Mouse (Mus musculus): Measurements from ENCODE around the gene Hsd11b2.
"Not testable (repeated sequence)": the region's sequence is repeated elsewhere in the genome, so short reads cannot be mapped to it uniquely, and the experiment has no call there.

Hsd11b2 gene

GRCm38 (mm10) chr8:105564573-105565229 is 46.1 kb downstream of the Hsd11b2 start:
- DNase-seq, result not testable (repeated sequence)

- DNase-seq, result no peak
Measured at GRCm38 (mm10) chr8:105565401-105565881, 46.9 kb downstream of the Hsd11b2 start.

GRCm38 (mm10) chr8:105565952-105566702 is 47.6 kb downstream of the Hsd11b2 start, which contains the start of gene Atp6v0d1:
Atp6v0d1 (minus strand) TSS chr8:105566047.
- DNase-seq, result peak; percentile 99 to 100

- DNase-seq, result peak; percentile 37 to 50
Measured at GRCm38 (mm10) chr8:105566703-105567595, 48.4 kb downstream of the Hsd11b2 start.

DNA sequence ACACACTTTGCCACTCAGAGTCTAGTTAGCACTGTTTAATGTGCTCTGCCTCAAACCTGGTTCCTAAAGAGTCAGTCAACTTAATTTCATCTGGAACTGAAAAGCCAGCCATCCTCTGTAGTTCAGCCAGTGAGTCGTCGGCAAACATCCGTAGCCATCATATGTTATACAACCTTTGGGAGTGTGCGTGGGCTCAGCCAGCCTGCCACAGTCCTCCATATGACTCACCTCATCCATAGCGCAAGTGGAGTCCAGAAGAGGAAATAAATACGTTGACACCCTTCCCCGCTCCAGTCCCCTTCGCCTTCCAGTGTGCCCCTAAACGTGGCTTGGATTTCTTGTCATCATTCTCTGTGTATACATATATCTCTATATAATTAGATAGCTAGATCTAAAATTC is 53.3 kb downstream of the Hsd11b2 start:
- DNase-seq, result no peak

DNA sequence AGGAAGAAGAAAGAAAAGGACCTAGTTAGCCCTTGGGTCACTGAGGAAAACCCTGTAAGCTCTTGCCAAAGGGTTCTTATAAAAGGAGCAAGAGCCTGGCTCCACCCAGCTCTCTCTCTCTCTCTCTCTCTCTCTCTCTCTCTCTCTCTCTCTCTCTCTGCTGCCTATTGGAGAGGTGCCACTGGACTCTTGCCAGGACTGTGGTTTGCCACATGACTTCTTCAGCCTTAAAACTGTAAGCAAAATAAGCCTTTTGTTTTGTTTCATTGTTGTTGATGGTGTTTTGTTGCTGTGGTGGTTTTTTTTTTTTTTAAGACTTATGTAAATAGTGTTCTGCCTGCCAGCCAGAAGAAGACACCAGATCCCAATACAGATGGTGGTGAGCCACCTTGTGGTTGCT is 54.9 kb downstream of the Hsd11b2 start:
- peak; percentile 69 for DNase-seq

All from cerebellum, postnatal 10 days (tissue).